Mouse (Mus musculus): Measurements from ENCODE around the gene Tirap. TPM values are rescaled to one million over a fixed set of nuclear protein-coding genes. Genes with fewer than 3 reads are reported as not detected.

The Tirap gene
- polyA plus RNA-seq, 1 experiment from 2014 or later = 19.6 TPM

Other genes with a start within 250 kb of the Tirap start
- gene St3gal4, start 81.0 kb downstream of the Tirap start, polyA plus RNA-seq (2016; fragmentation: Nextera tagmentation; extraction: Ambion mirVana) = 10.7 and 11.2 TPM in 2 replicates
- 108 TPM in 2 replicates for gene Dcps, start 24.2 kb downstream of the Tirap start, polyA plus RNA-seq (2016; fragmentation: Nextera tagmentation; extraction: Ambion mirVana)
- gene Srpr, start 116 bp downstream of the Tirap start, polyA plus RNA-seq (2016; fragmentation: Nextera tagmentation; extraction: Ambion mirVana) = 85.5 and 87.3 TPM in 2 replicates
- 54.6 and 57.2 TPM in 2 replicates for gene Foxred1, start 10.8 kb upstream of the Tirap start, polyA plus RNA-seq (2016; fragmentation: Nextera tagmentation; extraction: Ambion mirVana)
- 71.7 and 72.7 TPM in 2 replicates for gene Fam118b, start 67.5 kb upstream of the Tirap start, polyA plus RNA-seq (2016; fragmentation: Nextera tagmentation; extraction: Ambion mirVana)
- 28.6 and 32.2 TPM in 2 replicates for gene Rpusd4, start 67.6 kb upstream of the Tirap start, polyA plus RNA-seq (2016; fragmentation: Nextera tagmentation; extraction: Ambion mirVana)
- 10.5 TPM in 2 replicates for gene Cdon, start 220.8 kb upstream of the Tirap start, polyA plus RNA-seq (2016; fragmentation: Nextera tagmentation; extraction: Ambion mirVana)